Mouse (Mus musculus) heart, embryonic 12.5 days (tissue): Measurements from ENCODE around the gene Srek1ip1. TPM values are rescaled to one million over a fixed set of nuclear protein-coding genes. Genes with fewer than 3 reads are reported as not detected.

Experiments used
- polyA plus RNA-seq: library from polyadenylated mRNA; unstranded; fragments of >200 nt; fragmentation: Nextera tagmentation; extraction: Ambion mirVana; gene quantifications from 2 replicates; pipeline ENCODE4 v1.2.1, GENCODE M21; 2016

Gene Srek1ip1
- polyA plus RNA-seq, 1 experiment from 2014 or later: 17.6 TPM

Other genes with a start within 250 kb of the Srek1ip1 start
- 22.3 and 23.8 TPM in 2 replicates for gene Cwc27, start 24.7 kb downstream of the Srek1ip1 start, polyA plus RNA-seq
- gene Shisal2b, start 71.4 kb downstream of the Srek1ip1 start, polyA plus RNA-seq: 0.13 TPM in 1 of 2 replicates, not detected in the other